Mouse (Mus musculus) ovary, adult 2 months (tissue): ENCODE measurements around the gene Sox13. TPM values are rescaled to one million over a fixed set of nuclear protein-coding genes. Genes with fewer than 3 reads are reported as not detected.

Experiments used
- polyA plus RNA-seq: library from polyadenylated mRNA; depleted of rRNA; stranded (reverse); fragments of >200 nt; gene quantifications from 2 replicates; pipeline ENCODE4 v1.2.3, GENCODE M21; 2012; rRNA removed

The Sox13 gene
- 65.4 and 71.7 TPM in 2 replicates for polyA plus RNA-seq

GRCm38 (mm10) chr1:133423543-133424480 lies at the start of gene Sox13:
TSS of gene Sox13 (minus strand) at chr1:133424377.

GRCm38 (mm10) chr1:133363276-133364021 lies 60.7 kb downstream of the Sox13 start, which contains the start of gene Etnk2:
TSS of gene Etnk2 (plus strand) at chr1:133363572.

GRCm38 (mm10) chr1:133350210-133350609 lies 74.0 kb downstream of the Sox13 start, which contains the start of gene Ren1:
TSS of gene Ren1 (plus strand) at chr1:133350510.

Other genes starting within 250 kb of the Sox13 start
- gene Golt1a, start 114.6 kb downstream of the Sox13 start, polyA plus RNA-seq, result 0.79 and 2.6 TPM in 2 replicates
- 2.6 and 2.9 TPM in 2 replicates for gene Kiss1, start 102.5 kb downstream of the Sox13 start, polyA plus RNA-seq
- gene Ren1, start 73.9 kb downstream of the Sox13 start, polyA plus RNA-seq, result 8.1 and 8.3 TPM in 2 replicates
- 43.0 and 54.1 TPM in 2 replicates for gene Etnk2, start 60.8 kb downstream of the Sox13 start, polyA plus RNA-seq
- gene Snrpe, start 185.9 kb upstream of the Sox13 start, polyA plus RNA-seq, result 12.1 and 23.8 TPM in 2 replicates
- 2.5 and 3.1 TPM in 2 replicates for gene Zbed6, start 236.5 kb upstream of the Sox13 start, polyA plus RNA-seq
- 2.6 and 2.9 TPM in 2 replicates for gene Gm38394, start 236.9 kb upstream of the Sox13 start, polyA plus RNA-seq